Mouse (Mus musculus) kidney, adult 8-10 months (tissue): ENCODE results near the gene Zfp143.
"Not testable (repeated sequence)": the region's sequence is repeated elsewhere in the genome, so short reads cannot be mapped to it uniquely, and the experiment has no call there.

Experiments used
- DNase-seq, 2 experiments: peaks; one replicate each; pipeline ENCODE4 v3.0.0; 2022

The Zfp143 gene

GRCm38 (mm10) chr7:110061199-110061751 lies at the start of gene Zfp143:
Gene Zfp143, plus strand, starts transcription at chr7:110061217.
- peak; percentile 100 for DNase-seq

GRCm38 (mm10) chr7:110011417-110011816 lies 49.6 kb upstream of the Zfp143 start:
- no peak for DNase-seq

GRCm38 (mm10) chr7:110014272-110014671 lies 46.7 kb upstream of the Zfp143 start:
- DNase-seq, result no peak

- DNase-seq, result peak; percentile 92 to 94
Measured at GRCm38 (mm10) chr7:110018117-110018630, 42.8 kb upstream of the Zfp143 start, which contains the start of gene Ipo7. Gene Ipo7, plus strand, starts transcription at chr7:110018274.

- DNase-seq, result peak; percentile 44 to 49
Measured at GRCm38 (mm10) chr7:110018631-110019482, 42.2 kb upstream of the Zfp143 start.

- DNase-seq, result no peak
Measured at GRCm38 (mm10) chr7:110023553-110023952, 37.5 kb upstream of the Zfp143 start.

GRCm38 (mm10) chr7:110026594-110026993 lies 34.4 kb upstream of the Zfp143 start:
- DNase-seq, result no peak

GRCm38 (mm10) chr7:110028826-110029225 lies 32.2 kb upstream of the Zfp143 start:
- DNase-seq, result no peak

- no peak for DNase-seq
Measured at GRCm38 (mm10) chr7:110030342-110030741, 30.7 kb upstream of the Zfp143 start.

- not testable (repeated sequence) for DNase-seq
Measured at GRCm38 (mm10) chr7:110057723-110058122, 3.3 kb upstream of the Zfp143 start.

- no peak for DNase-seq
Measured at GRCm38 (mm10) chr7:110059092-110059785, 1.8 kb upstream of the Zfp143 start.

- DNase-seq, result no peak
Measured at GRCm38 (mm10) chr7:110060106-110060668, 830 bp upstream of the Zfp143 start.

- DNase-seq, result no peak
Measured at GRCm38 (mm10) chr7:110060669-110061198, 283 bp upstream of the Zfp143 start.

GRCm38 (mm10) chr7:110061752-110062273 lies 796 bp downstream of the Zfp143 start:
- peak; percentile 91 to 94 for DNase-seq

- no peak for DNase-seq
Measured at GRCm38 (mm10) chr7:110063731-110064130, 2.7 kb downstream of the Zfp143 start.

- DNase-seq, result no peak
Measured at GRCm38 (mm10) chr7:110069070-110069469, 8.1 kb downstream of the Zfp143 start.

- no peak for DNase-seq
Measured at GRCm38 (mm10) chr7:110078168-110078567, 17.2 kb downstream of the Zfp143 start.

- DNase-seq, result peak in 1 of 2 experiments; percentile 67
Measured at GRCm38 (mm10) chr7:110083386-110084165, 22.6 kb downstream of the Zfp143 start.

GRCm38 (mm10) chr7:110085217-110085616 lies 24.2 kb downstream of the Zfp143 start:
- no peak for DNase-seq

- DNase-seq, result peak in 1 of 2 experiments; percentile 33
Measured at GRCm38 (mm10) chr7:110087914-110088313, 26.9 kb downstream of the Zfp143 start.

GRCm38 (mm10) chr7:110091670-110092069 lies 30.7 kb downstream of the Zfp143 start:
- no peak for DNase-seq

GRCm38 (mm10) chr7:110096332-110096731 lies 35.3 kb downstream of the Zfp143 start:
- DNase-seq, result no peak
